Mouse (Mus musculus): ENCODE data around the gene Polr3g.
"Not testable (repeated sequence)": the region's sequence is repeated elsewhere in the genome, so short reads cannot be mapped to it uniquely, and the experiment has no call there.

The Polr3g gene

DNA sequence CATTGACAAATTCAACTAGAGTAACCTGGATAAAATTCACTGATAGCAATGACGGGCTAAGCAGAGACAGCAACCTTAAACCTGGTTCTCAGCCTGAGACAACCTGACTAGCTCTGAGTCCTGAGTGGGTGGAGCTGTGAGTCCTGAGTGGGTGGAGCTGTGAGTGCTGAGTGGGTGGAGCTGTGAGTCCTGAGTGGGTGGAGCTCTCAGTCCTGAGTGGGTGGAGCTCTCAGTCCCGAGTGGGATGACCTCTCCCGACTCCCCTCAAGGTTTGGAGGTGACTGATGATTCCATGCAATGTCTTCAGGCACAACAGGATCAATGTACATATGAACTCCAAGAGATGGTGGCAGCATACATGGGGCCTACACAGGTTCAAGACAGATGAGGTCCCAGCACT, 21.2 kb downstream of the Polr3g start:
- no peak for DNase-seq (ENCODE audit: low read depth, low spot score)

DNA sequence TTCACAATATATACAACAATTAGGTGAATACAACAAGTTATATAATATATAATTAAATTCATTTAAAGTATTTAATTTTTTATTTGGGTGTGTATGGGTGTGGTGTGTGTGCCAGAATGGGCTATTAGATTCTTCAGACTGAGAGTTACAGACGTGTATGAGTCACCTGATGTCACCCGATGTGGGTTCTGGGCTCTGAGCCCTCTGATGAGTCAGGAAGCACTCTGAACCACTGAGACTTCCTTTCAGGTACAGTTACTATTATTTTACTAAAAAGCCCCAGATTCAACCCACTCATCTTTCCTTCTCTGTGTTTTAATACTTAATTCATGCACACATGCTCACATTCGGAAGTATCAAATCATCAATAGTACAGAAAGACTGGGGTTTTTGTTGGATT, 25.9 kb downstream of the Polr3g start:
- no peak for DNase-seq (ENCODE audit: low read depth, low spot score)

DNA sequence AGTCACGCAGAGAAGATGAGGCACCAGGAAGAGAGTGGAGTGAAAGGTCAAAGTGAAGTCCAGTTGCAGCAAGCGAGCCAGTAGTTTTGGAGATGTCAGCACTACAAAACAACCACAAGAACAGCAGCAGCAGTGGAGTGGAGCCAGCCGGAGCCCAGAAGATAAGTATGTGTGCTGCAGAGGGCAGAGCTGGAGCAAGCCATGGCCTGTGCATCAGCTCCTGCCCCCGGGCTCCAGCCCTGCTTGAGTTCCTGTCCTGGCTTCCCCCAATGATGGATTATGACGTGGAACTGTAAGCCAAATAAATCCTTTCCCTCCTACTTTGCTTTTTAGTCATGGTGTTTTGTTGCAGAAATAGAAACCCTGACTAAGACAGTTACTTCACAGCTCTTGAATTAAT, 26.6 kb downstream of the Polr3g start:
- DNase-seq (ENCODE audit: low read depth, low spot score) = no peak

DNA sequence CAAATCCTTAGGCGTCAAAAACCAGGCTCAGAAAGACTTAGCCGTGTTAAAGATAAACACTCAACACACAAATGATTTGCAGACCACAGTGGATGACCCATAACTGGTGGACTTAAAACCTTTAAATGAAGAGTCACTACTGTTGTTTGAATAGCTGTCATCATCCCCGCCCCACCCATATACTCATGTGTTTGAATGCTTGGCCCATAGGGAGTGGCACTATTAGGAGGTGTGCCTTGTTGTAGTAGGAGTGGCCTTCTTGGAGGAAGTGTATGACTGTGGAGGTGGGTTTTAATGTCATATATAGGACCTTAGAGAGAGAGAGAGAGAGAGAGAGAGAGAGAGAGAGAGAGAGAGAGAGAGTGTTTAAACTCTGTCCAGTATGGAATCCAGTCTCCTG, 27.7 kb downstream of the Polr3g start:
- no peak for DNase-seq (ENCODE audit: low read depth, low spot score)

DNA sequence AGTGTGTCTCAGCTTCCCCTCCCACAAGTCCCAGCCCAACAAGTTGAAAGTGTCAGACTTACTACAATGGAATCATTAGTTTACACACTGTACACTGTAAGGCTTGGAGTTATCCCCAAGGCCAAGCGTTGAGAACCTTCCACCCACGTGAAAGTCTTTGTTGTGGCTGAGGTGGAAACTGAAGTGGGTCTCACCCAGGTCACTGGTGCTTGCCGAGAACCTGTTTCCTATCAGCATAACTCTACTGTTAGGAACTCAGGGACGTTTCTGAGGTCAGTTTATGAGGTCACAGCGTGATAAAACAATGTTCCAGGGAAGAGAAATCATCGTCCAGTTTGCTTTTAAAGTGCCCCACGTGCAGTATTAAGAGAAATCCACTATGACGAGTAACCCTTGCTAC, 35.5 kb downstream of the Polr3g start:
- DNase-seq (ENCODE audit: low read depth, low spot score) = no peak

DNA sequence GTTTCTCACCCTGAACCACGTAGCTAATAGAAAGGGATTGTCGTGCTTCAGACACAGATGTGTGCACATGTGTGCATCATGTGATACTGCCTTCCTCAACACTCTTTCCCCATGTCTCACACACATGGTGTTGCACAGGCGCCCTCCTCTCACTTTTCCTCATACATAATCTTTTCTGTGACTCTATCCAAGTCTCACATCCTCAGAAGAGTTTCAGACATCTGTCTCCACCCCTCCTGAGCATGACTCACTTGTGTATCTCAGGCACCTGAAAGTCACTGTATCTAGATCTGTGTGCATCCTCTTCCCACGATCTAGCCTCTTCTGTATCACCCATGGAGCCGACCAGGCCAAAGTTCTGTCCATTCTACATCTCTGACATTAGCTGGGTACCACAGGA, 43.1 kb downstream of the Polr3g start:
- DNase-seq (ENCODE audit: low read depth, low spot score) = no peak

DNA sequence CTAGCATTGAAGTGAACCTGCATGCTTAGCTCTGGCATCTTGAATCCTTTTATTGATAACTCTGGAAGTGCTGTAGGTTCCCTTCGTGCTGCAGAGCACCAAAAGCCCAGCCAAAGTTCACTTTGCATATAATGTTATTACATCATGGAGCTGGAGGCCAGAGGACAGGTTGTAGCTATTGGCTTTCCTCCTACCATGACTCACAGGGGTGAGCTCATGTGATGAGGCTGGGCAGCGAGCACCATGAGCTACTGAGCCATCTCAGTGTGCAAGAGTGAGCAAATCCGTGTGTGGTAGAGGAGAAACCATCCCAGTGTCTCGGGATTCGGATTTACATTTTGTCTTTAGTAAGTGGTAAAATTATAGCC, 46.5 kb downstream of the Polr3g start:
- DNase-seq (ENCODE audit: low read depth, low spot score) = no peak

DNA sequence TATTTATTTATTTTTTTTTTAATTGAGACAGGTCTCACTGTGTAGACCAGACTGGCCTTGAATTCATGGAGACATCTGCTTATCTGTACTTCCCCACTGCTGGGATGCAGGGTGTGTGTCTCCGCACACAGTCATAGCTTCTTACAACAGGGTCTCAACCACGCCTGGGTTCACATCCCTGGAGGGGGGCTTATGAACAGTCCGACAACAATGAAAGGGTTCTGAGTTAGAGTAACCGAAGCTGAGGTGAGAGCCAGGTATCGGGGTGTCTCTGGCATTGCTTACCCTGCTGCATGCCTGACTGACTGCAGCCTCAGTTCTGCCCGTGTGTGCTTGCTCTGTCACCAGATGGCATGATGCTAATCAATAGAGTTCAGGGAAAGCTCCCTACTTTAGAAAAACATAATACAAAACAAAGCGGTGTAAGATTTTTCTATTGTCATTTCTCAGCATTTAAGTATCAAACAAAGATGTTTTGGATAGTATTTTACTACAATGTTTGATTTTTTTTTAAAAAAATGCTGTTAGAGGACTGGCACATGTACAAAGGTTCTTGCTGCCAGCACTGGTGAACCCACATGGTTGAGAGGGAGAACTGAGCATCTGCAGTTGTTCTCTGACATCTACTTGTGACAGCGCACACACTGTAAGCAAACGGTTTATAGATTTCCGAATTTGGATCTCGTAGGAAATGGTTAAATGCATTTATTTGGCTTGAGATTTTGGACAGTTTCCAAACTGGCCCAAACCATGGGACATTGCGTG, 47.1 kb downstream of the Polr3g start:
- DNase-seq (ENCODE audit: low read depth, low spot score) = no peak

DNA sequence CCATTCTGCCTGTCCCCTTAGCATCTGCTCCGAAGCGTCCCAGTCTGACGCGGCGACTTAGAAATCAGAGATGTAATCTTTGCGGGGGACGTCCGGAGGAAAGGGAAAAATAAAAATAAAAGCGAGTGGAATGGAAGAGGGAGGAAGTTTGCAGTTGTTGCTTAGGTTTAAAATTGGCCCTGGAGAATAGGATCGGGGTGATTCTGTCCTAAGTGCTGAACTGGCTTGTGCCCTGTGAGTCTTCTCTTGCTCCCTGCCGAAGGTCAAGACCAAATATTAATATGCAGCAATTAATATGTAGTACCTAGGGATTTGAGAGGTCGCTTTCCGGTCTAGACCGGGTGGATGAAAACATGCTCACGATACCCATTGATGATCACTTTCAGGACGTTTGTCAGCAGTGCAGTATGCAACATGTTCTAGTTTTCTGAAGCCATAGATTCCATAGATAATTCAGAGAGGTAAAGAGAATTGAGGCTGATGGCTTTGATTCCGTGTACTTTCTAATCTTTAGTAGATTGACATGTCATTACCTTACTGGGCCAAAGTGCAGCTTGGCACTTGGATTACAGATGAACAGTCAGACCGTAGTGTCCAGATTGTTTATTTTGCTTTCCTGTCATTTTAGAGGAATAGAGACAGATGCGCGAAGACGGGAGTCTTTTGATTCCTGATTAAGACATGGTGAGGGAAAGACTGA, 52.6 kb downstream of the Polr3g start:
- DNase-seq (ENCODE audit: low read depth, low spot score) = no peak

DNA sequence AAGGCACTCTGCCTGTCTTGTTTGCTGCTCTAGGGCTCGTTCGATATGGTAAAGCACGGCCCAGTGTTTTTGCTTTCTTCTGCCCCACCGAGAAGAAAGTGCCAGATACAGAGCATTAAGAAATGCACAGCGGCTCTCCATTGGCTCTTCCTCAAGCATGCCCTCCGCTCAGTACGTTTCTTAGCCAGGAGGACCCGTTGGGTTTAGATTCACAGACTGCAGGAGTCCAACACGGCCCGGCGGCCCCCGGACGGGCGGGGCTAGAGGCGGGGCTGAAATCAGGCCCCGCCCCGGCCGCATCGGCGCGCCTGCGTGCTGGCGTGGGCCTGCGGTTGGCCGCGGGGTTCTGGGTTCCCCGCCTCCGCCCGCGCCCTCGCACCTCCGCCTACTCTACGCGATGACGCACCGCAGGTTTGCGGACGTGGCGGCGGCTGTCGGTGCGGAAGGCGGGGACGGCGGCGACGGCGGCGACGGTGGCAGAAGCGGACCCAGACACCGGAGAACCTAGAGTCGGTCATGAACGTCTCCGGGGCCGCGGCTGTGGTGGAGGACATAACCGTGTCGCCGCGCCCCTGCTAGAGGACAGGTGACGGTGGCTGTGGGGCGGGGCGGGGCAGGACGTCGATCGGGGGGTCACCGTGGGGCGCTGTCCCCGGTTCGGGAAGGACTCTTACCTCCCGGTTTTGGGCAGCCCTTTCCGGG, 53.3 kb downstream of the Polr3g start, which contains the start of gene Lysmd3:
Gene Lysmd3, plus strand, starts transcription at position 313 of the 702 bp plus-strand sequence.
- DNase-seq (ENCODE audit: low read depth, low spot score) = peak; percentile 85

DNA sequence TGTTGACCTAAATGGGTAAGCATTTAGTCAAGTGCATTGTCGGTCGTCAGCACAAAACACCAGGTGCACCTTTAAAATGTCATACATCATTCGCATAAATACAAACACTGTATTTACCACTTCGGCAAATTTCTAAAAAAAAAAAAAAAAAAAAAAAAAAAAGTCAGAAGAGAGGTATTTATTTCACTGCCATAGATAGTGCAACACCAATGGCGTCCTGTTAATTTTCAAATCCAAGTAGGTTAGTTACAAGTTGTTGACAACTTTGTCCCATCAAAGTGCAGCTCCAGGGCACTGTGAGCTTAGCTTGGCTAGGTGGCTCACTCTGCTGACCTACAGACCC, 53.8 kb downstream of the Polr3g start:
- DNase-seq (ENCODE audit: low read depth, low spot score) = no peak

DNA sequence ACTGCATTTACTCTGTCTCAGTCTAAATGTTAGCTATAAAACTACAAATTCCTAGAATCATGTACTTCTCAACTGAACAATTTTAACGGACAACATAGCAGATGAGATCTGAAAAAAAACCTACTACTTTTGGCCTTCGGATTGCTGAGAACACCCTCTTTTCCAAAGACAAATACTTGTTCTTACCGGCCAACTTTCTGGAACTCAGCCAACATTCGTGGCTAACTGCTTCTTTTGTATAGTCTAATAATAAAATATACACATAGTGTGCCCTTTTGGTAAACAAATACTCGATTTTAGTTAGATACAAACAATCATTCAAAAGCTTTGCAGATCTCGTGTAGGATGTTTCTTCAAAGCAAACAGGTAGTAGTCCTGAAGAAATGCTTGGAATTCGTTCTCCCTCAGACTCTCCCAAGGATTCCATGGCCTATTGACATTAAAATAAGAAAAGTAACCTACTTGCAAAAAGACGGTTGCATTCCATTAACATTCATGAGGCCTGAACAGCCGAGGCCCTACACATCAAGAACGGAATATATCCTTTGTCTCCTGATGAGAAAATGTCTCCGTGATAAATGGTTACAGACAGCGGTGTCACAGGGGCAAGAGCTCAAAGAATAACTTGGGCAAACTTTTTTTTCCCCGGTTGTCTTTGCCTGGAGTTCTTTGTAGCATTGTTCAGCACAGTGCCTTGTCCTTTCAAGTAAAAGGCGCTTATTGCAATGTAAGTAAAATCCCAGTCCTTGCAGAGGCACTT, 54.5 kb downstream of the Polr3g start:
- no peak for DNase-seq (ENCODE audit: low read depth, low spot score)

DNA sequence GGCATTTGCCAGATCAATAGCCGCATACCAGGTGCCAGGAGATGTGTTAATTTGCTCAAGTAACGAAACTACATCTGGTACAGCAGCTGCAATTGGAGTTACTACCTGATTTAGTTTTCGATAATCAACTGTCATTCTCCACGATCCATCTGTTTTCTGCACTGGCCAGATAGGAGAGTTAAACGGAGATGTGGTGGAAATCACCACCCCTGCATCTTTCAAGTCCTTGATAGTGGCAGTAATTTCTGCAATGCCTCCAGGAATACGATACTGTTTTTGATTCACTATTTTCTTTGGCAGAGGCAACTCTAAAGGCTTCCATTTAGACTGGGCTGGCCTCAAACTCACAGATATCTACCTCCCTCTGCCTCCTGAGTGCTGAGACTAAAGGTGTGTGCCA, 60.4 kb downstream of the Polr3g start:
- not testable (repeated sequence) for DNase-seq (ENCODE audit: low read depth, low spot score)

DNA sequence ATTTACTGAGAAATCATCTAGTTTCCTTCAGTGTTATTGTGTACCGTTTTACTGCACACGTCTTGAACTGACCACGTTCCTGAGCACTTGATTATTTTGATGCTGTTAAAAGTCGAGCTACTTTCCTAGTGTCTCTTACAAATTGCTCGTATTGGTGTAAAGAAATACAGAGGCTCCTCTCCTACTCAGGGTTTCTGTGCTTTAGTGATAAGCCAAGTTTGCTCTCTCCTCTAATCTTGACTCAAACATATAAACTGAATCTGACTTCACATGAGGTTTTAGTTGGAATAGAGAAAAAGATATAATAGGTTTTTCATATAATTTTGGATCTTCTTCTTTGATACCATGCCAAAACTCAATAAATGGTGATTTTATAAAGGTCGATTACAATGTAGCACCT, 64.5 kb downstream of the Polr3g start:
- no peak for DNase-seq (ENCODE audit: low read depth, low spot score)

DNA sequence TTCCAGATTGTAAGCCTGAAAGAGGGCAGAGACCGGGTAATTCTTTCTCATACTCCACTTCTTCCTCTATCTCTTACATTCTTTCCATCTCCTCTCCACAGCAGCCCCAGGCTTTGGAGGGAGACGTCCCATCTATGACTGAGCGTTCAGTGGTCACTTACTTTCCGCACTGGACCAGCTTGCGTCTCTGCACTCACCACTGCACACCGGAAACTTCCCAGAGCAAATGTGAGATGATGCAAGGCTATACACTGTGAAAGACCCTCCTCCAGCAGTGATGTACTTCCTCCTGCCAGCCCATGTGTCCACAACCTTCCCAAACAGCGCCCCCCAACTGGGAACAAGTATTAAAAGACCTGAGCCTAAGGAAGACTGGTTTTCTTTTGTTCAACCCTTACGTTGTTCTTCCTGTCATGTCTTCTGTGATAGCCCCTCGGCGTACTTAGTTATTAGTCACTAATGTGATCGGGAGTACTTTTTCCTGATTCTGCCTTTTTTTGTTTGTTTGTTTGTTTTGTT, 66.7 kb downstream of the Polr3g start:
- DNase-seq (ENCODE audit: low read depth, low spot score) = no peak

DNA sequence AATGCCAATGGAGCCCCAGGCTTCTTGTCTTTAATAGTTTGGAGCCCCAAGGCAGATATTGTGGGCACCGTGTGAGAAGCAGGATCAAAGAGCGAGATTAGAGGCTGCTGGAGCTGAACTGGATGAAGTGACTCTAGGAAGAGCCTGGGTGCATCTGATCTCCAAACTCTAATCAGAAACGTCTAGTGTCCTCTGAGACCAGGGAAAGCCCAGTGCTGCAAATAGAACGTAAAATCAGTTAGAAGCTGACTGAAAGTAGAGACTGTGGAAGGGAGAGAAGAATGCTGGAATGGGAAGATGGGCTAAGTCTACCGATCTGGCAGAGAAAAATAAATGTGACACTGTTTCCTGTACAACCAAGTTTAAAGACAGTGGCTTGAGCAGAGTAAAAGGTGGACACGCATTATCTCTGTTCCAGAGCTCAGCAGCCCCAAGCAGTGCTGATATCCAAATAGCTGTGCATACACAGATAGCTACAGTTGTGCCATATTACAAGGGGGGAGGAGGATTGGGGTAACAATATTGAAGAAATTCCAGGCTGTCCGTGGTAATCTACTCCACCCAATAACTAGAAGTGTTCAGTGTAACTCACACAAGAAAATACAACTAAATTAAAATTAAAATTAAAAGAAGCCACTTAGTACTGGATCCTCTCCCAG, 68.2 kb downstream of the Polr3g start:
- DNase-seq (ENCODE audit: low read depth, low spot score) = no peak

DNA sequence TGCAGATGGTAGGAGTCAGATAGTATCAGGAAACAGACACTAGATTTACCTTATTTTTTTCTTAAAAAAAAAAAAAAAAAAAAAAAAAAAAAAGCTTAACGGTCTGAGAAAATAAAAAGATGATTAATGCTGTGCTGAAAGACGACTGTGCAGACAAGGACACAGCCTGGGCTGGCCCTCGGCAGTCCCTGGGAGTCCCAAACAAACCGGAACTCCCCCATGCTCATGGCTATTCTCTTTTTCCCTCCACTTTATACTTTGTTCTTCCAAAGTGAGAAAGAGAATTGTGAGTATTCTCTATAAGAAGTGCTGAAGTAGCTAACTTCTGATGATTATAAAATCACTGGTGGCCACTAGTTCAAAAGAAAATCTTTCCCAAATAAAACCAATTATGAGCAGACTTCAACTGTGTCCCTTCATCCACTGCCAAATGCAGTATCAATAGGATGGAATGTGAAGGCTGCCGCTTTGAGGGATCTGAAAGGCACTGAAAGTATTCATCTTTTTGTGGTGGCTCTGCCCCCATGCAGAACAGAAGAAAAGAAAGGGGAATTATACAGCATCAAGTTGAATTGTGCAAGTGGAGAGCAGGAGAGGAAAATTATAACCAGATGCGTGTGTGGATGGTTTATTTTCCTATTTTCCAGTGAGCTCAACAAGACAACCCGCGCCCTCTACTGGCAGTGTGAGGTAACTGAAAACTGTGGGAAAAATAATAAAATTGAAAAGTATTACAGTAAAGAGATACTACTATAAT, 69.3 kb downstream of the Polr3g start:
- peak; percentile 65 for DNase-seq (ENCODE audit: low read depth, low spot score)

DNA sequence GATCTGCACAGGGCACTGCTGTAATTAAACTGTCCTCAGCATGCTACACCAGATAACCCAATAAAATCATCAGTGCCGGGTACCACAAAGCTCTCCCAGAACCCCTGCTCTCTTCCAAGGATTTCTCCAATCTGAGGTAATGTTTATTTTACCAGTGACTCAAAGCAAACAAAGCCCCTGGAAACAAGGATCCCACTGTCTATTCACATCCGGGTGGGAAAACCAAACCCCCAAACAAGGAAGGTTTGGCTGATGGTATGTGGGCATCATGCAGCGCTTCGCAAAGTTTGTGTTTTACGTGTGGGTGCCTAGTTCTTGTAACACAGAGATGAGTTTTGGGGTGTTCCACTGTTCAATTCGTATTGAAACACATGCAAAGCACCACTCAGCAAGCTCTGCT, 69.9 kb downstream of the Polr3g start:
- no peak for DNase-seq (ENCODE audit: low read depth, low spot score)

DNA sequence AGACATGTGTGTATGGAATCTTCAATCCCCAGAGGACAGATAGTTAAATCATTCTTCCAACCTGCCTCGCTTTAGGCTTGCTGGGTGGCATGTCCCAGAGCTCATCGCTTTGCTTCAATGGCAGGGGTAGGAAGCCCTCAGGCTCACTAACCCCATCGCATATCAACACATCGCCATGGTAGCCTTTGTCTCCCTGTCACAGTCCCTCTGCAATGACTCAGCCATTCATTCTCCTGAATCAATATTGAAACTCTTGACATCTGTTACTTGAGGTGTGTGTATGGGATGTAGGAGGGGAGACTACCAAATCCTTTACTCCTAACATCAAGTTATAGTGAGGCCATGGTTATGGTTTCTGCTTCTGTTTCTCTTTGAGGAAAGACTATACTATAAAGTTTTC, 71.2 kb downstream of the Polr3g start:
- no peak for DNase-seq (ENCODE audit: low read depth, low spot score)

DNA sequence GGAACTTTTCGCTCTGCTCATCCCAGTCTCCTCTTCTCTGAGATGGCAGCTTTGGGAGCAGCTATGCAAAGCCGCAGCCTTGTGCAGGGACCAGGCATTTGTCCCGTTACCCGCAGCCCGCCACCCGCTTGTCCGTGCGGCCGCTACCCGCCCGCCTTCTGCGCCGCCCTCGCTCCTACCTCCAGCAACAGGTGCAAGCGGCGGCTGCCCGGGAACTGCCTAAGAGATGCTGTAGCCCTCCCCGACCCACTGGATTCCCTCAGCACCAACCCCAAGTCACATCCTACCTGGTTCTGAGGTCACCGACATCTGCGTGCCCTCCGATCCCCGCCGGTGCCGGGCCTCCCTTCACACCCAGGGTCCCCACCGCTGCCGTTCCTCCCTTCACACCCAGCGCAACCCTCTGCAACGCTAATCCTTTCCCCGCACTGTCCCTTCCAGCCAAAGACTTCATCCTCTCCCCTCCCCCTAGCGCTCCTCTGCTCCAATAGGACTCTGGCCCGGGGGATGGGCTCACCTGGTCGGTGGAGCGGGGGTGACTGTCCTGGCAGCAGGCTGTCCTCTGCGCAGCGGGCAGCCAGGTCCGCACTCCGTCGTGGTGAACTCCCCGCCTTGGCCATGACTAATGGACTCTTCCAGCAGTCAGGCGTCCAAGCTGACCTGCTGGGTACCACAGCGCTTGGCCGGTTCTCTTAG, 77.9 kb downstream of the Polr3g start, which contains the start of gene Adgrv1:
Gene Adgrv1, minus strand, starts transcription at position 435 of the 696 bp plus-strand sequence.
- DNase-seq (ENCODE audit: low read depth, low spot score) = no peak

Measured in c-Kit-negative CD71-positive TER-119-positive erythroid progenitor cells, embryonic 14.5 days (primary cell).